Mouse (Mus musculus) brain, embryonic 14.5 days (tissue): ENCODE measurements around the gene Acoxl. TPM values are rescaled to one million over a fixed set of nuclear protein-coding genes. Genes with fewer than 3 reads are reported as not detected.

Experiments
- DNase-seq: peaks from one replicate; pipeline ENCODE4 v3.0.0-alpha.2; 2011; ENCODE audit warnings: low read depth
- CTCF ChIP-seq: fragments of 200-500 bp; IDR thresholded peaks from 2 replicates; pipeline ENCODE4 v1.5.1; 2012; ENCODE audit warnings: inconsistent platforms, mild to moderate bottlenecking, moderate library complexity, borderline replicate concordance; ENCODE audit not compliant: insufficient read depth, insufficient read length; ENCODE audit errors: extremely low read depth
- POLR2A ChIP-seq: fragments of 200-500 bp; IDR thresholded peaks from 2 replicates; pipeline ENCODE4 v1.6.1; 2012; ENCODE audit warnings: mild to moderate bottlenecking, inconsistent platforms, borderline replicate concordance; ENCODE audit not compliant: poor library complexity, insufficient read depth, insufficient read length, severe bottlenecking; ENCODE audit errors: extremely low read depth
- polyA plus RNA-seq: library from polyadenylated mRNA; depleted of rRNA; stranded (reverse); fragments of >200 nt; gene quantifications from 2 replicates; pipeline ENCODE4 v1.2.3, GENCODE M21; 2012

The Acoxl gene
- polyA plus RNA-seq, 1 experiment, result 0.04 TPM

GRCm38 (mm10) chr2:127845346-127845982, 6.8 kb downstream of the Acoxl start:
- peak; percentile 30 for DNase-seq
- TF ChIP-seq POLR2A, result no peak

DNA sequence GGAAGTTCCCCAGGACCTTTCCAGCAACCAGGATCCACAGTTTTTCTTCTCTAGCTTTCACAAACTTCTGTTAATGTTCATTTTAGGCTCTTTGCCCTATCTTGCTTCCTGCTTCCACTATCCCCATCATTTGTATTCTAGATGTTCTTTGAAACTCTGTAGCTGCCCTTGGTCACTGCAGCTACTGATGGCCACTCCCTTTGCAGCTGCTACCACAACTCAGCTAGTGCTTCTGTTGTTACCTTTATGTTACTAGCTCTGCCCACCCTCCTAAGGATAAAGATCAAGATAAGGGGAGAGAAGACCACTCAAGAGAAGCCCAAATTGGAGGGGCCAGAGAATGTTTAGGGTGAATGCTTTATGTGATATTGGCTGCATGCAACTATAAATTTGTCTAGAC, 7.3 kb downstream of the Acoxl start:
- no peak for DNase-seq
- TF ChIP-seq POLR2A (no peak), CTCF (no peak)

- TF ChIP-seq CTCF (no peak), POLR2A (no peak)
- no peak for DNase-seq
These were observed 7.9 kb downstream of the Acoxl start for GRCm38 (mm10) chr2:127846571-127846970.

DNA sequence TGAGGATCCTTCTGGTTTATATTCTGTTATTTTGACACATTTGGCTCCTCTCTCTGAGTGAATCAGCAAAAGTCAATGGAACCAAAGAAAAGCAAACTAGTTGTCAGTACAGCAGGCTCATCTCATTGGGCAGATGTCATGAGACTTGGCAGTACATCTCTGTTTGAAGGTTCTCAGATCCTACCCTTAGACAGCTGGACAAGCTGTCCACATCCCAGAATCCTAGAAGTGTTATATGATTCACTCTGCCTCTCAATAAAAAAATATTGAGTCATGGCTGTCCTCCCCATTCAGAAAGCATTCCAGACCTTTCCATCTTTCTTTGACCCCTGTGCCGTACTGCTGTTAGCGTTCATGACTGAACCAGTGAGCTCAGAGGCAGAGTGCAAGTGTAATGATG, 11.7 kb downstream of the Acoxl start:
- no peak for DNase-seq

GRCm38 (mm10) chr2:127854332-127854991, 15.8 kb downstream of the Acoxl start:
- TF ChIP-seq CTCF, result no peak
- TF ChIP-seq POLR2A, result no peak
- DNase-seq, result peak; percentile 75

More for the DNA sequence above, 11.7 kb downstream of the Acoxl start:
- TF ChIP-seq POLR2A (no peak), CTCF (no peak)

DNA sequence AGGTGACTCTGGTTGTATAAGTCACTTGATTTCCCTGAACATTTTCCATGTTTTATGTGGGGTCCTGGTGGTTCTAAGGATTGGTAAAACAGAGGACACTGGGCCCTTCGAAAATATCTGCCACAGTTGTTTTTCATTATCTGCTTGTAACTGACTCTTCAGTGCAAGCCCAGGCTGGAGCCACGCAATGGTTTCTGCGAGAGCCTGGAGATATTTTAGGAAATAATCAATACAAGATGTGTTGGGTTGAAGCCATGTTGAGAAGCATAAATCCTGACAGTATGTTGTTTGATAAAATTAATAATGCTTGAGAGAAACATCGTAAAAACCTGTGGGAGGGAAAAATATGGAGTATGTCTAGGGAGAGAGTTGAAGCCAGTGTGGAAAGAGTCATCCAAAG, 25.7 kb downstream of the Acoxl start:
- TF ChIP-seq POLR2A (no peak), CTCF (no peak)

DNA sequence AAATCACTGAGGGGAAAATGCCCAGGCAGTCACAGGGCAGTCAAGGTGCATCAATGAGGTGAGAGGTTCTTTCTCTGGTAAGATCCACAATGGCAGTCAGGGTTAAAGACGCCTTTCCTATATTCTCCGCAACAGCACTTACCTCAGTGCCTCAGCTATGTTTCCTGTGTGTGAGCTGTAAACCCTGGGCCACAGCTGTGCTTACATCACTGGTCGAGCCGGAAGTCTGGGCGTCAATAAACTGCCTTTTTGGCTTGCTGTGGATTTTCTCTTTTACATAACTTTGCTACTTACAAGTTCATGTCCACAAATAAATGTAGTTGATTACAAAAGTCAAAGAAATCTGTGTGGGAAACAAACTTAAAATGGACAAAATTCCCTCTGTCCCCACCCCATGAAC, 42.4 kb downstream of the Acoxl start:
- DNase-seq, result no peak
- TF ChIP-seq CTCF, result no peak
- no peak for TF ChIP-seq POLR2A

More for the DNA sequence above, 25.7 kb downstream of the Acoxl start:
- DNase-seq, result no peak

- peak; percentile 87 for DNase-seq
- TF ChIP-seq POLR2A (no peak), CTCF (peak; percentile 97)
These were observed 50.8 kb downstream of the Acoxl start for GRCm38 (mm10) chr2:127889432-127889831.

DNA sequence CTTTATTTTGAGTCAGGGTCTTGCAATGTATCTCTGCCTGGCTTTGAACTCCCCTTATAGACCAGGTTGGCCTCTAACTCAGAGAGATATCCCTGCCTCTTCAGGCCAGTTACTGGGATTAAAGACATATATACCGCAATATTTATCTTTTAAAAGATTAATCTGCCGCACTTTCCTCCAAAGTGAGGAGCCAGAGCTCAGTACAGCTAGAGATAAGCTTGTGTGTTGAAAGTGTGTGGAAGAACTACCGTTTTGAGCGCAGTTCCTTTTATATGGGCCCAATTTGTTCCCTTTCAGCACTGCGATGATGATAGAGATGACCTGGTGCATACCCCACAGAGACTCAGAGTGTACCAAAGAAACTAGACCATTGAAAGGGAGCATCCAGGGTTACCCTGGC, 51.3 kb downstream of the Acoxl start:
- TF ChIP-seq POLR2A, result no peak
- TF ChIP-seq CTCF, result no peak
- no peak for DNase-seq

DNA sequence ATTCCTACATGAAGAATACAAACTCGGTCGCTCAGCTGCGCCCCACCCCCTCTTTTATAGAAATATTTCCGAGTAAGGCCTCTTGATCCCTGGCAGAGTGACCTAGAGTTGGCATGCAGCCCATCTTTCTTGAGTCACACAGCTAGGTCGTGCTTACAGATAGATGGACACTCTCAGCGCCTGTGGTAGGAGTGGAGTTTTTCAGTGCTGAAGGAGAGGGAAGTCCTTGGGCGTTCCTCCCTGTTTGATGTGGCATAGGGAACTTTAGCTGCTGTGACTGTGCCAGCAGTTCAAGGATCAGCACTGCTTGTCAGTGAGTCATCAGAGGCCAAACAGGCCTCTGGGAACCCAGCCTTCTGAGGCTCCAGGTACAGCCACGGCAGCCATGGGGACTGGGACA, 51.9 kb downstream of the Acoxl start:
- peak; percentile 6 for DNase-seq

DNA sequence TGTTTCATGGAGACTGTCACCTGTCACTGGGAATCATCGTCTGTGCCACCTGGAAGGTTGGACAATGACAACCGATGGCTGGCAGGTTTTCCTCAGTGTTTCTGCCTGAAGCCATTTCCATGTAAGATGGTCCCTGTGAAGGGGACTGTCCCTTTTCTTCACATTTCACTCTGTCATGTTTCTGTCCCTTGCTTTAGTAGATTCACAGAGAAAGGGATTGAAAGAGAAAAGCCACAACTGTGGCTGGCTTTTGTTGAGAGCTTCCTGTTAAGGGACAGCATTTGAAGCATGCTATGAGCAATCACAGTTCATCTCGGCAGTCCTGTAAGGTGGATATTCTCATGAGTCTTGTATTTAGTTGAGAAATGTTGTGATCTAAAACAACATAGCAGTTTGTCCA, 52.4 kb downstream of the Acoxl start:
- no peak for DNase-seq
- TF ChIP-seq POLR2A (no peak), CTCF (no peak)

More for the DNA sequence above, 51.9 kb downstream of the Acoxl start:
- no peak for TF ChIP-seq CTCF
- TF ChIP-seq POLR2A, result no peak

DNA sequence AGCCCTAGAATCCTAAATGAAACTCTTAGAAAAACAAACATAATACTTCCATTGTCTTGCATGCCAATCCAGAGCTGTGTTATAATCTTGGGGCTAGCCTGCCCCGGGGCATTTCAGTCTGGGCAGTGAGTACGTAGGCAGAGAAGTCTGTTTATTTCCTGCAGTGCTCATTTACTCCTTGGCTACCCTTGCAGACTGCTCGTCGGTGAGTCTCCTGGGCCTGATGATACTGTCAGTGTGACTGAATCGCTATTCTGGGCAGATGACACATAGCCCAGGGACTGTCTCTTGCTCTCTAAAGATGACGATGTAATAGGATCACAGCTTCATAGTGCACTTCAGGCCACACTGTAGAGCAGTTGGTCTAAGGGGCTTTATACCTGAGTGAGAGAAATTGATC, 56.2 kb downstream of the Acoxl start:
- DNase-seq, result peak; percentile 8
- TF ChIP-seq POLR2A (no peak), CTCF (no peak)

- DNase-seq, result no peak
- no peak for TF ChIP-seq POLR2A
- TF ChIP-seq CTCF, result no peak
These were observed 59.0 kb downstream of the Acoxl start for GRCm38 (mm10) chr2:127897718-127898117.

DNA sequence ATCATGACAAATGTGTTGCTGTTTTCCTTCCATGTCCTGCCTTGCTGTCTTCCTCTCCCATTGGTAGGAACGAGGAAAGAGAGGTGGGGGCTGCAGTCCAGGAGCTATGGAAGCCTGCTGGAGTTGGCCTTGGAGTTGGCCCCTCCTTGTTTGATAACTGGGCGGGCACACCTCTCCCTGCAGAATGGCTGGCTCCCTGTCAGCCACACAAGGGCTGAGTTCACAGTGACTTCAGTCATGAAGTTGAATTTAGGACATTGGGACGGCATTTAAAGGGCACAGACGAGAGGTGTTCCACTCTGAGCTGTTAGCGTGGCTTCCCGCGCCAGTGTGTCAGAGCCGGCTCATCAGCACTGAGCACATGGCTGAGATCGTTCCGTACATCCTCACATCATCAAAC, 66.2 kb downstream of the Acoxl start:
- DNase-seq, result no peak
- no peak for TF ChIP-seq CTCF
- no peak for TF ChIP-seq POLR2A

DNA sequence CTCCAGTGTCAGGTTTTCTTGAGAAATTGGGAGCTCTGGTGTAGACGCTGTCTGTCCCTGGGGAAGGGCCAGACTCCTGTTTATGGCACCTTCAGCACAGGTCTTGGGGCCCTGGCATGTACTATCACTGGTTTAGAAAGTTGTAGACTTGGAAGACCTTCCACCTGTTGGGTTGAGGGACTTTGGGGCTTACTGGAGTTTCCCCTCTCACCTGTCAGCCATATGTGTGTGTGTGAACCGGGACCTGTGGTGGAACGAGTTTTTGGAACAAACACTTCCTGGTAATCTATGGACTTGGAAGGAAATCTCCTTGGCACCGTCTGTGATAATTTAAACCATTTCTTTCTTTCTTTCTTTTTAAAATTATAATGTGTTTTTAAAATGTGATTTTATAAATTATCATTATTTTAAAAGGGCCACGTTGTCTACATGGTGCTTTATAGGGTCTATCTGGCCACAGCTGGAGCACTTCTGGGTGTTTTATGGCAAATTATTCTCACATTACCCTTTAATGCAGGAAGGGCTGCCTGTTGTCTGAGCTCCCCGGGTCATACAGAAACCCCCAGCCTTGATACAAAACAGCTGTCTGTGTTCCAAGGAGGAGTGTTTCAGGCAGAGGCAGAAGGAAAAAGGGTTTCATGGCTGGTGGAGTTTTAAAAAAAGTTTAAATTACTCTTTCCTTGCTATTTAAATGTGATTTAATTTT, 68.5 kb downstream of the Acoxl start:
- DNase-seq, result no peak

More for the DNA sequence above, 68.5 kb downstream of the Acoxl start:
- no peak for TF ChIP-seq CTCF
- no peak for TF ChIP-seq POLR2A
